Mouse (Mus musculus) retina, embryonic 14.5 days (tissue): Measurements from ENCODE around the gene Il1r1.
A peak's percentile ranks its signal among the peaks of the same experiment; 100 is the strongest.

ENCODE experiments used
- DNase-seq: peaks from one replicate; pipeline ENCODE4 v3.0.0-alpha.2; 2015; ENCODE audit warnings: low spot score

The Il1r1 gene

GRCm38 (mm10) chr1:40321824-40322223, 96.9 kb downstream of the Il1r1 start:
- no peak for DNase-seq

GRCm38 (mm10) chr1:40322543-40322942, 97.7 kb downstream of the Il1r1 start:
- DNase-seq: no peak

- no peak for DNase-seq
Measured at GRCm38 (mm10) chr1:40324457-40324856, 99.6 kb downstream of the Il1r1 start, which contains the start of gene Il1rl2. TSS of gene Il1rl2 (plus strand) at chr1:40324610.

GRCm38 (mm10) chr1:40324955-40325702, 100.2 kb downstream of the Il1r1 start:
- peak; percentile 12 for DNase-seq

- peak; percentile 25 for DNase-seq
Measured at GRCm38 (mm10) chr1:40325711-40326327, 100.9 kb downstream of the Il1r1 start.

- DNase-seq: no peak
Measured at GRCm38 (mm10) chr1:40327604-40328003, 102.7 kb downstream of the Il1r1 start.

GRCm38 (mm10) chr1:40329526-40329925, 104.6 kb downstream of the Il1r1 start:
- no peak for DNase-seq

GRCm38 (mm10) chr1:40330181-40330580, 105.3 kb downstream of the Il1r1 start:
- DNase-seq: no peak

- no peak for DNase-seq
Measured at GRCm38 (mm10) chr1:40339346-40339745, 114.5 kb downstream of the Il1r1 start.

- DNase-seq: no peak
Measured at GRCm38 (mm10) chr1:40340102-40340501, 115.2 kb downstream of the Il1r1 start.

- DNase-seq: no peak
Measured at GRCm38 (mm10) chr1:40352158-40352903, 127.5 kb downstream of the Il1r1 start.

GRCm38 (mm10) chr1:40352904-40353286, 128.0 kb downstream of the Il1r1 start:
- DNase-seq: no peak

- DNase-seq: no peak
Measured at GRCm38 (mm10) chr1:40354665-40355064, 129.8 kb downstream of the Il1r1 start.

- no peak for DNase-seq
Measured at GRCm38 (mm10) chr1:40355431-40355843, 130.6 kb downstream of the Il1r1 start.

- DNase-seq: no peak
Measured at GRCm38 (mm10) chr1:40355904-40356521, 131.1 kb downstream of the Il1r1 start.

GRCm38 (mm10) chr1:40357921-40358320, 133.0 kb downstream of the Il1r1 start:
- DNase-seq: no peak

- no peak for DNase-seq
Measured at GRCm38 (mm10) chr1:40358351-40358750, 133.5 kb downstream of the Il1r1 start.

GRCm38 (mm10) chr1:40358771-40359181, 133.9 kb downstream of the Il1r1 start:
- DNase-seq: no peak

GRCm38 (mm10) chr1:40359731-40360130, 134.9 kb downstream of the Il1r1 start:
- no peak for DNase-seq

GRCm38 (mm10) chr1:40360969-40361368, 136.1 kb downstream of the Il1r1 start:
- DNase-seq: no peak

GRCm38 (mm10) chr1:40361596-40361995, 136.7 kb downstream of the Il1r1 start:
- DNase-seq: no peak

GRCm38 (mm10) chr1:40362784-40363183, 137.9 kb downstream of the Il1r1 start:
- no peak for DNase-seq
